Mouse (Mus musculus): ENCODE data around the gene Slc41a3. TPM values are rescaled to one million over a fixed set of nuclear protein-coding genes. Genes with fewer than 3 reads are reported as not detected.

The Slc41a3 gene
- polyA plus RNA-seq, 1 experiment from 2014 or later, result 2.2 TPM

DNA sequence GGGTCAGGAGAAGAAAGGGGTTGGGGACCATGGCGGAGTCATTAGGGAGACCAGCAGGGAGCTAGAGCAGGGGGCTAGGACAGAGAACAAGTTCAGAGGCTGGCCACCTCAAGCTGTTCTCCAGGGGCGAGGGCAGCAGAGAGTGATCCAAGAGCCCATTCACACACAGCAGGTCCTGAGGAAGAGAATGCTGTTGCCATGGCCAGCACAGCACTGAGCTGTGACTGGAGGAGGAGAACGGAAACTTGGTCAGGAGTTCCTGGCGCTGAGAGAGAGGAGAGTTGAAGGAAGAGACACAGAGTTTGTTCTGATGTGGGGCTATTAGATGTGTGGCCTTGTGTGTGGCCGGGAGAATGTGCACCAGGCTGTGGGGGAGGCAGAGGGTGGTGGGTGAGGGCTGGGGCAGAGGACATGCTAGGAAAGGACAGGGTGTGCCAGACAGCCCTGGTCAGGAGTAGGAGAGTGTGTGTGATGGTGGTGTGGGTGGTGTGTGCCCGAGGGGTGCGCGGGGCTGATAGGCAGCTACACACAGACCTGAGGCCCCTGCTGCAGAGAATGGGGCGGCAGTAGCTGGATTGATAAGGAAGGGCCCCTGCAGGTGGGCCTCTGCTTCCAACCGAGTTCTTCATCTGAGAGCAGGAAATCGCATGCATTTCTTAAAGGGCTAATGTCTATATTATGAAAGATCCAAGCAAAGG, 18.4 kb downstream of the Slc41a3 start:
- WGBS, result 61% methylated on average over 11 of the region's 11 CpGs
- Histone ChIP-seq H3K27me3 (ENCODE audit: control insufficient read depth, insufficient read depth, low read length) (no peaks in the 10 kb centered on the region), H3K27ac (replicated peaks; ENCODE audit: low read depth, low read length) (no peak overlapping the region), H3K4me1 (ENCODE audit: control insufficient read depth, insufficient read depth, low read length) (no peaks in the 10 kb centered on the region), H3K4me3 (ENCODE audit: low read depth, low read length) (no peak overlapping the region), H3K36me3 (ENCODE audit: control insufficient read depth, insufficient read depth, low read length) (no peaks in the 10 kb centered on the region), H3K9me3 (ENCODE audit: control insufficient read depth, low read length) (no peaks in the 10 kb centered on the region), H3K9ac (ENCODE audit: low read length) (no peak overlapping the region), H3K4me2 (ENCODE audit: low read depth, severe bottlenecking) (no peak overlapping the region)
- DNase-seq (ENCODE audit: low spot score) (no peak), ATAC-seq (ENCODE audit: insufficient number of reproducible peaks, low FRiP score, low TSS enrichment, low read depth) (no peak)

DNA sequence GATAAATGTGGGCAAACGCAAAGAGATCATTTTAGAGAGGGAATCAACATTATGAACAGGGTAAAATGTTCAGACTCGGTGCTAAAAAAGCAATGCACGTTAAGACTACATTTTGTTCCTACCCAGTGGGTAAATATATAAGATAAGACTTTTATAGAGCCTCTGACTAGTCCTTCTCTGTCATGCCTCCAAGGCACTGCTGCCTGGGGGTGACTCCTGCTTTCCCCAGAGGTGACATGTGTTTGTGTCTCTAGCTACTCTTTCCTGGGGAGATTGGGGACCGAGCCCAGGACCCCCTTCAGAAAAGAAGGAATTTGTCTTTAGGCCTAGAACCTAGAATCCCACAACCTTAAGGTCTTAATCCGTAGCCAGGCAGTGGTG, 18.9 kb downstream of the Slc41a3 start:
- Histone ChIP-seq H3K4me2 (ENCODE audit: low read depth, severe bottlenecking) (no peak overlapping the region), H3K9ac (ENCODE audit: low read length) (no peak overlapping the region), H3K4me1 (ENCODE audit: control insufficient read depth, insufficient read depth, low read length) (no peaks in the 10 kb centered on the region), H3K4me3 (ENCODE audit: low read depth, low read length) (no peak overlapping the region), H3K27me3 (ENCODE audit: control insufficient read depth, insufficient read depth, low read length) (no peaks in the 10 kb centered on the region), H3K9me3 (ENCODE audit: control insufficient read depth, low read length) (no peaks in the 10 kb centered on the region; the same call in 1 of the 2 replicates), H3K27ac (replicated peaks; ENCODE audit: low read depth, low read length) (no peak overlapping the region), H3K36me3 (ENCODE audit: control insufficient read depth, insufficient read depth, low read length) (no peaks in the 10 kb centered on the region)
- ATAC-seq (ENCODE audit: insufficient number of reproducible peaks, low FRiP score, low TSS enrichment, low read depth) (no peak), DNase-seq (ENCODE audit: low spot score) (no peak)
- 91% methylated on average over 5 of the region's 5 CpGs for WGBS

DNA sequence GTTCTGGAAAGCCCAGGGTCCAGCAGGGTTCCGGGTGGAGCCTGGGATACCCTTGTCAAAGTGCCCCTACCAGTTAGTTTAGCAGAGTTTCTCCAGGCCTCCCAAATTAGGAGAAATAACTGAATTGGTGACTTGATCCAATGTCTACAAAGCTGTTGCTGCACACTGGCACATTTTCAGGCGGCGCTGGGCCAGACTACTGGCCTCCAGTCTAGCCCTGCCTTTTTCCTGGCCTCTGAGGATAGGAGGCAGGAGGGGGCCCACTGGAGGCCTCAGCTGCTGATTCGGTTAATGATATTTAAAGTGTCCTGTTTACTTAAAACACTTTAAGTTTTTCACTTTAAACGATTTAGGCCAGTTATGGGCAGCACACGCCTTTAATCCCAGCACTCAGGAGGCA, 19.7 kb downstream of the Slc41a3 start:
- Histone ChIP-seq H3K4me2 (ENCODE audit: low read depth, severe bottlenecking) (no peak overlapping the region), H3K9ac (ENCODE audit: low read length) (no peak overlapping the region), H3K4me3 (ENCODE audit: low read depth, low read length) (no peak overlapping the region), H3K27me3 (ENCODE audit: control insufficient read depth, insufficient read depth, low read length) (no peaks in the 10 kb centered on the region), H3K4me1 (ENCODE audit: control insufficient read depth, insufficient read depth, low read length) (no peaks in the 10 kb centered on the region), H3K27ac (replicated peaks; ENCODE audit: low read depth, low read length) (no peak overlapping the region), H3K9me3 (ENCODE audit: control insufficient read depth, low read length) (no peaks in the 10 kb centered on the region; the same call in 1 of the 2 replicates), H3K36me3 (ENCODE audit: control insufficient read depth, insufficient read depth, low read length) (no peaks in the 10 kb centered on the region)
- no peak for DNase-seq (ENCODE audit: low spot score)
- no peak for ATAC-seq (ENCODE audit: insufficient number of reproducible peaks, low FRiP score, low TSS enrichment, low read depth)
- WGBS, result 83% methylated on average over 6 of the region's 6 CpGs

DNA sequence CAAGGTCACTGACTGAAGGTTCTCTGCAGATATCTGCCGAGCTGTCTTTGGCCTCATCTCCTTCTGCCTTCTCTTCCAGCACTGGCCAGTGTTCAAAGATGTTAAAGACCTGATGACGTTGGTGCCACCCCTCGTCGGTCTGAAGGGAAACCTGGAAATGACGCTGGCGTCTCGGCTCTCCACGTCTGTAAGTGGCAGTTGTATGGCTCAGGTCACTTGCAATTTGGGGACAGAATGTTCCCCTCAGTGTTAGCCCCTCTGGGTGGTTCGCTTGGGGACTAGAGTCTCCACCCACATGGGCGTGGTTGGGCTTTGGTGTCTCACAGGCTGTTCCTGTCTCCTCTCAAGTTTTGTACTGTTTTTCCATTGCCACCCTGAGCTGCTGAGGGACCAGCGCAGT, 20.2 kb downstream of the Slc41a3 start:
- Histone ChIP-seq H3K4me1 (ENCODE audit: control insufficient read depth, insufficient read depth, low read length) (no peaks in the 10 kb centered on the region), H3K27me3 (ENCODE audit: control insufficient read depth, insufficient read depth, low read length) (no peaks in the 10 kb centered on the region), H3K4me3 (ENCODE audit: low read depth, low read length) (no peak overlapping the region), H3K27ac (replicated peaks; ENCODE audit: low read depth, low read length) (no peak overlapping the region), H3K9me3 (ENCODE audit: control insufficient read depth, low read length) (no peaks in the 10 kb centered on the region; the same call in 1 of the 2 replicates), H3K9ac (ENCODE audit: low read length) (no peak overlapping the region), H3K36me3 (ENCODE audit: control insufficient read depth, insufficient read depth, low read length) (no peaks in the 10 kb centered on the region), H3K4me2 (ENCODE audit: low read depth, severe bottlenecking) (no peak overlapping the region)
- no peak for DNase-seq (ENCODE audit: low spot score)
- WGBS, result 70% methylated on average over 11 of the region's 11 CpGs
- no peak for ATAC-seq (ENCODE audit: insufficient number of reproducible peaks, low FRiP score, low TSS enrichment, low read depth)

DNA sequence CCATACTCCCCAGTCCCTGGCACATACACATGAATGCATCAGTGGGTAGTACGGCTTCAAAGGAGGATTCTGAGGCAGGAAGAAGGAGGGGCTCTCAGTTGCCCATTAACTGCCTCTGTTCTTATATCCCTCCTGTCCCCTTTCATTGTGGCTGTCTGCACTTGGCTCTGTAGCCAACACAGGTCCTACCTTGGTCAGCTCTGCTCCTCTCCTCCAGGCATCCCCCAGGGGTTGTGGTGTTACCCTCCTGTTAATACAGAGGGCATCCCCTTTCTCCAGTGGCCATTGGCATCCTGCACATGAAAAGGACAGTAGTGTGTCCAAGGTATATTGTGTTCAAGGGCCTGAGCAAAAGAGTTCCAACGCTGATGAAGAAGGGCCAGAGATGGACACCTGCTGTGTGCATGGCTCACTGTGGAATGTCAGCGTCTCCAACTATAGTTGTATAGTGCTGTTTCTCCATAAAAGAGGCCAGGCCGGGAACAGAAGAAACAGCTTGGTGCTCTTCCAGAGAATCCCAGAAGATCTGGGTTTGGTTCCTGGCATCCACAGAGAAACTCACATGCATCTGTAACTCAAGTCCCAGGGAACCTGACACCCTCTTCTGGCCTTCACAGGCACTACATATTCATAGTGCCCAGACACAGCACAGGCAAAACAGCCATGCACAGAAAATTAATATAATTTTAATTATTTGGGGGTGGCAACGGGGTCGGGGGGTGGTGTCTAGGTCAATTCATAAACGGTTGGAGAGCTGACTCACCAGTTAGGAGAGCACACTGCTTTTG, 20.9 kb downstream of the Slc41a3 start:
- no peaks in the 10 kb centered on the region for H3K36me3 ChIP-seq (ENCODE audit: control insufficient read depth, insufficient read depth, low read length)
- H3K4me2 ChIP-seq (ENCODE audit: low read depth, severe bottlenecking), result no peak overlapping the region
- ATAC-seq (ENCODE audit: insufficient number of reproducible peaks, low FRiP score, low TSS enrichment, low read depth) (no peak), DNase-seq (ENCODE audit: low spot score) (no peak)
- no peak overlapping the region for H3K27ac ChIP-seq (replicated peaks; ENCODE audit: low read depth, low read length)
- H3K27me3 ChIP-seq (ENCODE audit: control insufficient read depth, insufficient read depth, low read length), result no peaks in the 10 kb centered on the region
- no peaks in the 10 kb centered on the region; the same call in 1 of the 2 replicates for H3K9me3 ChIP-seq (ENCODE audit: control insufficient read depth, low read length)
- no peaks in the 10 kb centered on the region for H3K4me1 ChIP-seq (ENCODE audit: control insufficient read depth, insufficient read depth, low read length)
- no peak overlapping the region for H3K9ac ChIP-seq (ENCODE audit: low read length)
- H3K4me3 ChIP-seq (ENCODE audit: low read depth, low read length), result no peak overlapping the region
- 77% methylated on average over 7 of the region's 7 CpGs for WGBS

DNA sequence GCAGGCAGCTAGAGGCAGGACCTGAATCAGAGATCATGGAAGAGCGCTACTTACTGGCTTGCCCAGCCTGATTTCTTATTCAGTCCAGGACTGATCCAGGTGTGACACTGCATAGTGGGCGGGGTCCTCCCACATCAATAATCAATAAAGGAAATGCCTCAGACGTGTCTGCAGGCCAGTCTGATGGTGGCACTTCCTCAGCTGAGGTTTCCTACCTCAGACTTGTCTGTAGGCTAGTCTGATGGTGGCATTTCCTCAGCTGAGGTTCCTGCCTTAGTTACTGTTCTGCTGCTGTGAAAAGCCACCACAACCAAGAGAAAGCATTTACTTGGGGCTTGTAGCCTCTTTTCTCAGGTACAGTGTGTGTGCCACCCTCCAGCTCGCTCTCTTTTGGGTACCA, 23.0 kb downstream of the Slc41a3 start:
- Histone ChIP-seq H3K9me3 (ENCODE audit: control insufficient read depth, low read length) (no peaks in the 10 kb centered on the region; the same call in 1 of the 2 replicates), H3K9ac (ENCODE audit: low read length) (no peak overlapping the region), H3K27ac (replicated peaks; ENCODE audit: low read depth, low read length) (no peak overlapping the region), H3K27me3 (ENCODE audit: control insufficient read depth, insufficient read depth, low read length) (no peaks in the 10 kb centered on the region), H3K36me3 (ENCODE audit: control insufficient read depth, insufficient read depth, low read length) (no peaks in the 10 kb centered on the region), H3K4me1 (ENCODE audit: control insufficient read depth, insufficient read depth, low read length) (no peaks in the 10 kb centered on the region), H3K4me2 (ENCODE audit: low read depth, severe bottlenecking) (no peak overlapping the region), H3K4me3 (ENCODE audit: low read depth, low read length) (no peak overlapping the region)
- 85% methylated on average over 4 of the region's 4 CpGs for WGBS
- DNase-seq (ENCODE audit: low spot score) (no peak), ATAC-seq (ENCODE audit: insufficient number of reproducible peaks, low FRiP score, low TSS enrichment, low read depth) (no peak)

DNA sequence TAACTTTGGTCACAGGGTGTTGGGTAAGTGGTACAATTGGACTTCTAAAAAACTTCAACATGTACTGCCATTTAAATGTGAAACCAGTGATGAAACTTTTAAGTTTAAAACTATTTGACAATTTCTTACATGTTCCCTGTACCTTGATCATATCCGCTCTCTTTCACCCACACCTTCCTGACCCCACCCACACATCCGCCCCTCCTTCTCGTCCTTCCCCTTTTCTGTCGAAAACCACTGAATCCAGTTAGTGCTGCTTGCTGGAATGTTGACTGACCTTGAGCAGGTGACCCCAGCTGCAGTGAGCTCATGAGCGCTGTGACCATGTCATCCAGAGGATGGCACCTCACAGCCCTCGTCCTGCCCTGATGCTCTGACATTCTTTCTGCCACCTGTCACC, 25.0 kb downstream of the Slc41a3 start:
- no peaks in the 10 kb centered on the region for H3K4me1 ChIP-seq (ENCODE audit: control insufficient read depth, insufficient read depth, low read length)
- H3K27me3 ChIP-seq (ENCODE audit: control insufficient read depth, insufficient read depth, low read length), result no peaks in the 10 kb centered on the region
- no peak overlapping the region for H3K9ac ChIP-seq (ENCODE audit: low read length)
- H3K4me2 ChIP-seq (ENCODE audit: low read depth, severe bottlenecking), result no peak overlapping the region
- no peaks in the 10 kb centered on the region; the same call in 1 of the 2 replicates for H3K9me3 ChIP-seq (ENCODE audit: control insufficient read depth, low read length)
- DNase-seq (ENCODE audit: low spot score) (no peak), ATAC-seq (ENCODE audit: insufficient number of reproducible peaks, low FRiP score, low TSS enrichment, low read depth) (no peak)
- H3K4me3 ChIP-seq (ENCODE audit: low read depth, low read length), result no peak overlapping the region
- no peaks in the 10 kb centered on the region for H3K36me3 ChIP-seq (ENCODE audit: control insufficient read depth, insufficient read depth, low read length)
- 85% methylated on average over 6 of the region's 6 CpGs for whole genome bisulfite sequencing
- no peak overlapping the region for H3K27ac ChIP-seq (replicated peaks; ENCODE audit: low read depth, low read length)

DNA sequence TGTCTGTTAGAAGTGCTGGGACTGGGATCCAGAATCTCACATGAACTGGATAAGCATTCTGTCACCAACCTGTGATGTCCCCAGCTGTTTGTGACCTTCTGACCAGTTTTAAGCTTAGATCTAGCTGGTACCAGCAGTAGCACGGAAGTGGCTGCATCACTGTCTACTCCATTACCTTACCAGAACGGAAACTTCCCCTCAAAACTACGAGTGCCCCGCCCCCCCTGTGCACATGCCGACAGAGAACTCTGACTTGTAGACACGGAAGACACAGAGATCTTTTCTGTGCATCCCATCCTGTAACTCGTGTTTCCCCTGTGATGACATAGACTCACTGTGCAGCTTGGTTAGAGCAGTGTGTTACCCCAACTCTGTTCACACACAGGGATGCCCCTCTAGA, 25.9 kb downstream of the Slc41a3 start:
- 93% methylated on average over 7 of the region's 7 CpGs for WGBS
- Histone ChIP-seq H3K36me3 (ENCODE audit: control insufficient read depth, insufficient read depth, low read length) (no peaks in the 10 kb centered on the region), H3K27ac (replicated peaks; ENCODE audit: low read depth, low read length) (no peak overlapping the region), H3K4me3 (ENCODE audit: low read depth, low read length) (no peak overlapping the region), H3K27me3 (ENCODE audit: control insufficient read depth, insufficient read depth, low read length) (no peaks in the 10 kb centered on the region), H3K9ac (ENCODE audit: low read length) (no peak overlapping the region), H3K9me3 (ENCODE audit: control insufficient read depth, low read length) (no peaks in the 10 kb centered on the region; the same call in 1 of the 2 replicates), H3K4me1 (ENCODE audit: control insufficient read depth, insufficient read depth, low read length) (no peaks in the 10 kb centered on the region), H3K4me2 (ENCODE audit: low read depth, severe bottlenecking) (no peak overlapping the region)
- DNase-seq (ENCODE audit: low spot score), result no peak
- no peak for ATAC-seq (ENCODE audit: insufficient number of reproducible peaks, low FRiP score, low TSS enrichment, low read depth)
